Mouse (Mus musculus): Measurements from ENCODE around the gene Srrm3. TPM values are rescaled to one million over a fixed set of nuclear protein-coding genes. Genes with fewer than 3 reads are reported as not detected.

Gene Srrm3
- total RNA-seq, 1 experiment from 2014 or later: not detected

DNA sequence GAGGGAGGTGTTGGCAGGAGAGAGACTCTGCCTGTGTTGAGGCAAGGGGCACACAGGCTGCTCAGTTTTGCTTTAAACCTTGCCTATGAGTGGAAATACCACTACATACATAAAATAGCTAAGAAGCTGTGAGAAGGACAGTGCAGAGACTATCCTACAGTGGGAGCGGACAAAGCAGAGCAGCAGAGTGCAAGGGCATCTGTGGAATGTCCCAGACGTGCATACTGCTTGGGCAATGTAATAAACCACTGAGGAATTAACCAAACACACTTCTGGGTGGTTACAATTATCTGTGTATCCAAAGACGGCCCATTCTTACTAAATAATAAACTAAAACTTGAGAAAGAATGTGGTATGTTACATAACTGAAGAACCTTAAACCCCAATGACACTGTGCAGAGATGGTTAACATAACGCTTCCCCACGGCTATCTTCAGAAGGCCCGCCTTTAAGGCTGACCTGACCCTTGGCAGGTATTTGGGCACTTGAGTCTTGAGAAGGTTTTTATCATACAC lies 109.4 kb downstream of the Srrm3 start:
- ATAC-seq (replicated peaks; ENCODE audit: insufficient number of reproducible peaks, low FRiP score, low TSS enrichment, poor library complexity, severe bottlenecking): no peak

DNA sequence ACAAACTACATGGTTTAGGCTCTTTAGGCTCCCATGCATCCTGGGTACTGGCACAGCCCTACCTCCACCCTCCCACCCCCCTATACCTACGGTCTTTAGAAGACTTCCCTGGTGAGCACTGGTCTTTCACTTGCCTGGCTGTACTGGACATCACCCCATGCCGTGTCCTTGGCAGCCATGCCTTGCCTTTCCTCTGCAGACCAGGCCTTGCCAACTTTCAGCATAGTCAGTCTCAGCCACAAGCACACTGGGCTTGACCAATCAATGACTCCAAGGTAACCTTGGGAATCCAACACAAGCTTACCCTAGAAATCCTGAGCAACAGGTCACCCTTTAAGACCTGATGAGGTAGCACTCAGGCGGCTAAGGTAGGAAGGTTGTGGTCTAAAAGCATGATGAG lies 109.9 kb downstream of the Srrm3 start:
- no peak for ATAC-seq (replicated peaks; ENCODE audit: insufficient number of reproducible peaks, low FRiP score, low TSS enrichment, poor library complexity, severe bottlenecking)

DNA sequence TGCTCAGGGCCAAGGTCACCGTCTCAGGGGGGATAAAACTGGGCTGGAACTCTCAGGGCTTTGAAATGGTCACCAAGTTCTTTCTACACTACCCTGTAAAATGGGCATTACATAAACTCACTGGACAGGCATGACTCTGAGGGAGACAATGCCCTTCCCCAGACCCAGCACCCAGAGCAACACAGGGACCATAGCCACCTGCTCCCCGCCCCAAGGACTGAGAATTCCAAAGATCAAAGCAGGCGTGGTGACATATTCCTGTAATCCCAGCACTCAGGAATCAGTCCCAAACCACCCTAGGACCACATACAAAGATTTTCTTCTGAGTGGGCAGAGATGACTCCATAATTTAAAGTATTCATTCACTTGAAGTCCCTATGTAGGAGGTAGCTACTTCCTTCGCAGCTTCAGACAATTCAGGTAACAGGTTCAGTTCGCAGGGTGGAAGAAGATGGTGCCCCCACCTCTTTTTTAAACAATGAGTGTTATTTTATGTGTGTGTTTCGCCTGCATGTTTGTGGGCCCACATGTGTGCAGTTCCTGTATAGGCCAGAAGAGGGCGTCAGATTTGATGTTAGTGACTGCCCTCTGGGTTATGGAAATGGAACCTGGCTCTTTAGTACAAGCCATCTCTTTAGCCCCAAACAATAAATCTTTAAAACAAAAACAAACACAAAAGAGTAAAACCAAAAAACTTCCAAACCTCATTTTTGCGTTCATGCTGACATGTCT lies 110.8 kb downstream of the Srrm3 start:
- ATAC-seq (replicated peaks; ENCODE audit: insufficient number of reproducible peaks, low FRiP score, low TSS enrichment, poor library complexity, severe bottlenecking): no peak

DNA sequence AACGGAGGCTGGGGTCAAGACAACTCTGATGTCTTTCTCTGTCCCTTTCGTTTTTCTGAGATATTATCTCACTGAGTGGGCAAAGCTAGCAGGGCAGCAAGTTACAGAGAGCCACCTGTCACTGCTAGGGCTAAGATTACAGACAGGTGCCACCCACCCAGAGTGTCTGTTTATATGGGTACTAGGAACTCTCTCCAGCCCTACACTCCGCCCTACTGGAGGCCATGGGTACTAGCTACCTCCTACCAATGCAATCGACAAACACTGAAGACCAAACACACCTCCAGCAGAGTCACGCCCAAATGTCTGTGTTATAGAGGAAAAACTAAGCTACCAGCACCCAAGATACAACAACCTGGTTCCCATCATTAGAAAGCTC lies 111.4 kb downstream of the Srrm3 start:
- no peak for ATAC-seq (replicated peaks; ENCODE audit: insufficient number of reproducible peaks, low FRiP score, low TSS enrichment, poor library complexity, severe bottlenecking)

DNA sequence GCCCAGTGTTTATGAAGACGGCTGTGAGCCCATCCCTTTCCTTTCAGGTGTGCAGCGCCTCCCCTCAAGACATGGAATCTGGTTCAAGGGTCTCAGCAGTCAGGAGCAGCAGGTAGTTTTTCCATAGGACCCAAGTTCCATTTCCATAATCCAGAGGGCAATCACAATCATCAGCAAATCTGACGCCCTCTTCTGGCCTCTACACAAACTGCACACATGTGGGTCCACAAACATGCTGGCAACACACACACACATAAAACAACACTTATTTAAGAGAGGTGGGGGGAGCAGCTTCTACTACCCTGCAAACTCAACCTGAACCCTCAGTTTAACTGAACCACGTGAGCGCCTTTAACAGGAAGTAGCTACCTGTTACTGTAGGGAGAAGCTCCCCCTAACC lies 111.9 kb downstream of the Srrm3 start:
- ATAC-seq (replicated peaks; ENCODE audit: insufficient number of reproducible peaks, low FRiP score, low TSS enrichment, poor library complexity, severe bottlenecking): no peak

DNA sequence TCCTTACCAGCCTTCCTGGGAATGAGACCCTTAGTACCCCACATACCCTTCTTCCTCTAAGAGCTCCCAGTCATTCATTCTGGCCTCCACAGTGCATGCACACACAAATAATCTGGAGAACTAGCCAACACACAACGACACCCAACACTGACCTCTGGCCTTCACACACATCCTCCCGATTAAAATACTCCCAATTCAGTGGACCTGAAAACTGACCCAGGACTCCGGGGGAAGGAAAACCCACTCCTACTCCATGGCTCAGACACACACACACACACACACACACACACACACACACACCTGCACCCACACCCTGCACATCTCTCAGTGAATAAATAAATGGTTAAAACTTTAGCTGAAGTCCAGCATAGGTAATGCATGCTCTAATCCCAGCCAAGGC lies 113.2 kb downstream of the Srrm3 start:
- no peak for ATAC-seq (replicated peaks; ENCODE audit: insufficient number of reproducible peaks, low FRiP score, low TSS enrichment, poor library complexity, severe bottlenecking)

DNA sequence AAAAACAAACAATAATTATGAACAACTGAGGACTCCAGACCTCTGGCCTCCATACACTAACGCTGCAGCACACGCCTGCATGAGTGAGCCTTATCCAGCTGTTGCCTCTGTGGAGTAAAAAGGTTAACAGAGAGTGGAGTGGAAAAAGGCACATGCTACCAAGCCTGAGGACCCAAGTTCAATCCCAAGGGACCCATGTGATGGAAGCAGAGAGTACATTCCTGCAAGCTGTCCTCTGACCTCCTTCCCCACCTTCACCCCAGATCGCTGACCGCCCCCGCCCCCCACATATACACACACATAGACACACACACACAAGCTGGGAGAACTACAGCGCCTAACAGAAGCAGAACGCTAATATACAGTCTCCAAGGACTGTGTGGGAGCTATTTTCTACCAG lies 117.2 kb downstream of the Srrm3 start:
- ATAC-seq (replicated peaks; ENCODE audit: insufficient number of reproducible peaks, low FRiP score, low TSS enrichment, poor library complexity, severe bottlenecking): no peak

Other genes starting within 250 kb of the Srrm3 start
- not detected in 3 replicates for gene Ccl26, start 243.3 kb upstream of the Srrm3 start, total RNA-seq (2017)
- gene Ccl24, start 233.8 kb upstream of the Srrm3 start, total RNA-seq (2017): not detected in 3 replicates
- 2.1 to 6.4 TPM (median 3.2 TPM) in 3 replicates for gene Rhbdd2, start 174.3 kb upstream of the Srrm3 start, total RNA-seq (2017)
- 51.2 to 59.0 TPM (median 57.1 TPM) in 3 replicates for gene Por, start 136.9 kb upstream of the Srrm3 start, total RNA-seq (2017)
- 16.5 to 34.4 TPM (median 19.1 TPM) in 3 replicates for gene Tmem120a, start 62.4 kb upstream of the Srrm3 start, total RNA-seq (2017)
- 1.5 TPM in 1 of 3 replicates, not detected in the others for gene Styxl1, start 28.5 kb upstream of the Srrm3 start, total RNA-seq (2017)
- 86.0 to 121 TPM (median 119 TPM) in 3 replicates for gene Mdh2, start 28.4 kb upstream of the Srrm3 start, total RNA-seq (2017)
- gene Hspb1, start 81.0 kb downstream of the Srrm3 start, total RNA-seq (2017): 1.9 TPM in 1 of 3 replicates, not detected in the others
- gene Ywhag, start 127.7 kb downstream of the Srrm3 start, total RNA-seq (2017): 86.4 to 119 TPM (median 100 TPM) in 3 replicates
- 1.5 to 1.9 TPM in 2 of 3 replicates, not detected in the other for gene Ssc4d, start 167.6 kb downstream of the Srrm3 start, total RNA-seq (2017)
- not detected in 3 replicates for gene Zp3, start 173.2 kb downstream of the Srrm3 start, total RNA-seq (2017)
- gene Dtx2, start 187.9 kb downstream of the Srrm3 start, total RNA-seq (2017): 5.4 to 11.2 TPM (median 6.8 TPM) in 3 replicates
- gene Upk3b, start 231.6 kb downstream of the Srrm3 start, total RNA-seq (2017): not detected in 3 replicates
- not detected in 3 replicates for gene Upk3bl, start 247.6 kb downstream of the Srrm3 start, total RNA-seq (2017)

Measured in monocyte, adult 5-6 weeks (primary cell).